Mouse (Mus musculus): ENCODE measurements around the gene Aifm1. TPM values are rescaled to one million over a fixed set of nuclear protein-coding genes. Genes with fewer than 3 reads are reported as not detected.

The Aifm1 gene
- polyA plus RNA-seq, 1 experiment from 2014 or later: 98.4 TPM

Other genes with a start within 250 kb of the Aifm1 start
- gene Bcorl1, start 172.2 kb downstream of the Aifm1 start, polyA plus RNA-seq (2014; fragmentation: Nextera tagmentation; extraction: Ambion mirVana): 4.7 and 5.0 TPM in 2 replicates
- gene Elf4, start 50.4 kb downstream of the Aifm1 start, polyA plus RNA-seq (2014; fragmentation: Nextera tagmentation; extraction: Ambion mirVana): 15.3 TPM in 2 replicates
- gene Rab33a, start 5.7 kb upstream of the Aifm1 start, polyA plus RNA-seq (2014; fragmentation: Nextera tagmentation; extraction: Ambion mirVana): 6.1 and 6.7 TPM in 2 replicates
- gene Zfp280c, start 80.9 kb upstream of the Aifm1 start, polyA plus RNA-seq (2014; fragmentation: Nextera tagmentation; extraction: Ambion mirVana): 7.2 and 7.6 TPM in 2 replicates
- 6.8 and 9.6 TPM in 2 replicates for gene Slc25a14, start 109.8 kb upstream of the Aifm1 start, polyA plus RNA-seq (2014; fragmentation: Nextera tagmentation; extraction: Ambion mirVana)
- gene Gpr119, start 160.9 kb upstream of the Aifm1 start, polyA plus RNA-seq (2014; fragmentation: Nextera tagmentation; extraction: Ambion mirVana): not detected in 2 replicates
- 17.9 and 18.3 TPM in 2 replicates for gene Rbmx2, start 181.4 kb upstream of the Aifm1 start, polyA plus RNA-seq (2014; fragmentation: Nextera tagmentation; extraction: Ambion mirVana)

All from heart, embryonic 14.5 days (tissue).